Mouse (Mus musculus) cerebellum, adult 2 months (tissue): ENCODE results near the gene Map10.

Source experiments
- CTCF ChIP-seq: fragments of 200-500 bp; IDR thresholded peaks from 2 replicates; pipeline ENCODE4 v1.5.1; 2011; ENCODE audit warnings: low read depth, mild to moderate bottlenecking, control low read depth, low read length, moderate library complexity, borderline replicate concordance; ENCODE audit not compliant: insufficient read depth
- POLR2A ChIP-seq: fragments of 200-500 bp; IDR thresholded peaks from 2 replicates; pipeline ENCODE4 v1.6.1; 2011; ENCODE audit warnings: low read length, control low read depth, borderline replicate concordance; ENCODE audit not compliant: insufficient read depth

GRCm38 (mm10) chr8:125660397-125660796 is 9.2 kb upstream of the Map10 start:
- TF ChIP-seq CTCF (no peak), POLR2A (no peak)
